Mouse (Mus musculus): Measurements from ENCODE around the gene Wdr20.

GRCm38 (mm10) chr12:110851414-110851813 is 113.7 kb downstream of the Wdr20 start:
- TF ChIP-seq CTCF (IDR thresholded peaks at IDR 0.05; ENCODE audit: borderline replicate concordance, control insufficient read depth, extremely low read depth, insufficient read depth, low read length, poor library complexity) (no peak), POLR2A (IDR thresholded peaks at IDR 0.05; ENCODE audit: control insufficient read depth, extremely low read depth, insufficient read depth, low read length, poor library complexity) (no peak)

All from thymus, adult 2 months (tissue).